Mouse (Mus musculus) heart, adult 2 months (tissue): ENCODE data around the gene Crb3. TPM values are rescaled to one million over a fixed set of nuclear protein-coding genes. Genes with fewer than 3 reads are reported as not detected.
A peak's percentile ranks its signal among the peaks of the same experiment; 100 is the strongest.

Source experiments
- DNase-seq, 2 experiments: peaks; one replicate each; pipeline ENCODE4 v3.0.0; 2021
- H3K27ac ChIP-seq: fragments of 200-600 bp; 2 replicates; pipeline ENCODE4 v1.8.1; 2022
- H3K27me3 ChIP-seq: fragments of 200-500 bp; 2 replicates; pipeline ENCODE4 v1.6.1; 2012; ENCODE audit warnings: mild to moderate bottlenecking, low read length, inconsistent platforms, mixed read lengths; ENCODE audit not compliant: control insufficient read depth, insufficient read depth
- H3K36me3 ChIP-seq: fragments of 200-500 bp; 2 replicates; pipeline ENCODE4 v1.6.1; 2012; ENCODE audit warnings: low read length, inconsistent platforms; ENCODE audit not compliant: control insufficient read depth, insufficient read depth
- H3K4me1 ChIP-seq: fragments of 200-500 bp; 2 replicates; pipeline ENCODE4 v1.6.1; 2011; ENCODE audit warnings: low read length; ENCODE audit not compliant: control insufficient read depth, insufficient read depth
- H3K4me3 ChIP-seq: fragments of 200-600 bp; 2 replicates; pipeline ENCODE4 v1.8.1; 2022
- H3K79me2 ChIP-seq: fragments of 200-500 bp; replicated peaks from 2 replicates; pipeline ENCODE4 v1.6.1; 2012; ENCODE audit warnings: mild to moderate bottlenecking, inconsistent platforms, low read length, moderate library complexity, mixed read lengths; ENCODE audit not compliant: control insufficient read depth, insufficient read depth
- H3K9ac ChIP-seq: fragments of 200-500 bp; 2 replicates; pipeline ENCODE4 v1.6.1; 2012; ENCODE audit warnings: low read depth, mild to moderate bottlenecking, control low read depth, inconsistent platforms, low read length, mixed read lengths
- CTCF ChIP-seq: fragments of 200-600 bp; IDR thresholded peaks from 2 replicates; pipeline ENCODE4 v1.8.1; 2022; ENCODE audit warnings: antibody characterized with exemption, mild to moderate bottlenecking, moderate library complexity
- EP300 ChIP-seq: fragments of 200-500 bp; IDR thresholded peaks from 2 replicates; pipeline ENCODE4 v1.6.1; 2011; ENCODE audit warnings: low read depth, low read length, control low read depth; ENCODE audit not compliant: insufficient read depth
- POLR2A ChIP-seq: fragments of 200-500 bp; IDR thresholded peaks from 2 replicates; pipeline ENCODE4 v1.6.1; 2011; ENCODE audit warnings: mild to moderate bottlenecking, low read depth, low read length, control low read depth; ENCODE audit not compliant: insufficient read depth
- WGBS: fragments of 180-500 bp; shearing (Covaris S2); methylation state at CpG from one replicate; pipeline ENCODE4 v1.1.7; 2018; 5-methylcytosine and 5-hydroxymethylcytosine counted together
- intact Hi-C: fragments of 180-260 bp; cut with DNase I; formaldehyde crosslinking; loops from one replicate; pipeline ENCODE4 v1.15.1; 2025
- polyA plus RNA-seq: library from polyadenylated mRNA; depleted of rRNA; stranded (reverse); fragments of >200 nt; gene quantifications from 2 replicates; pipeline ENCODE4 v1.2.3, GENCODE M21; 2012
- total RNA-seq, 2 experiments: library from RNA; stranded (reverse); gene quantifications; 2 replicates each; pipeline ENCODE4 v1.2.3; 2021

Gene Crb3
- total and polyA plus RNA-seq, 3 experiments, result 1.2 TPM; not detected in 2

DNA sequence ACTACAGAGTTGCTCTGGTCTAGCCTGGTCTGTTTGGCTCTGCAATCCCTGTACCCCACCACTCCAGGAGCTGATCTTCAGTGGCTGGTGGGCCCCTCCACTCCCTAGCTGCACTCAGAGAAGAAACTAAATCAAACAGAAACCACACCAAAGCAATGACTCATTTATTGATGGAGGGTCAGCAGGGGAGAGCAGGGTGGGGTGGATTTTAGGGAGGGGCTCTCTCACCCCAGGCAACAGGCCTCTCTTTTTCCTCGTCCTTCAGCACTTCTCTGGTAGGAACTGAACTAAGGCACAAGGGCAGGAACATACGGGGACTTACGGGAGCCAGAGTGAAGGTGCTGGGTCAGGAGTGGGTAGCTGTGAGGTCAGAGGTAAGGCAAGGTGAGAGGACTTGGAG is 21.0 kb downstream of the Crb3 start:
- H3K27ac ChIP-seq, result no peak overlapping the region
- H3K79me2 ChIP-seq, result no peaks in the 10 kb centered on the region
- H3K36me3 ChIP-seq, result no peaks in the 10 kb centered on the region
- TF ChIP-seq CTCF (no peak), POLR2A (no peak), EP300 (no peak)
- intact Hi-C loops, result no loop called here
- 80% methylated on average over 3 of the region's 3 CpGs for WGBS
- H3K4me1 ChIP-seq, result no peaks in the 10 kb centered on the region; the same call in 1 of the 2 replicates
- no peak overlapping the region for H3K4me3 ChIP-seq
- H3K9ac ChIP-seq, result no peak overlapping the region
- H3K27me3 ChIP-seq, result no peaks in the 10 kb centered on the region
- DNase-seq, result no peak

DNA sequence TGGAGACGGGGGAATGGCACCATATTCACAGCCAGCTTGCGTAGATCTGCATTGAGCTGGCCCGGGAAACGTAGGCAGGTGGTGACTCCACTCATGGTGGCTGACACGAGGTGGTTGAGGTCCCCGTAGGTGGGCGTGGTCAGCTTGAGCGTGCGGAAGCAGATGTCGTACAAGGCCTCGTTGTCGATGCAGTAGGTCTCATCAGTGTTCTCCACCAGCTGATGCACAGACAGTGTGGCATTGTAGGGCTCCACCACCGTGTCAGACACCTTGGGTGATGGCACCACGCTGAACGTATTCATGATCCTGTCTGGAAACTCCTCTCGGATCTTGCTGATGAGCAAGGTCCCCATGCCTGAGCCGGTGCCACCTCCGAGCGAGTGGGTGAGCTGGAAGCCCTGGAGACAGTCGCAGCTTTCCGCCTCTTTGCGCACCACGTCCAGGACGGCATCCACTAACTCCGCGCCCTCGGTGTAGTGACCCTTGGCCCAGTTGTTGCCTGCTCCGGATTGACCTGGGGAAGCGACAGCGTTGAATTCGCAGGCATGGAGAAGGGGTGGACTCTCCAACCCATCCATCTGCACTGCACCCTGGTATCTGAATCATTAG is 22.4 kb downstream of the Crb3 start:
- Histone ChIP-seq H3K4me1 (no peaks in the 10 kb centered on the region; the same call in 1 of the 2 replicates), H3K27me3 (no peaks in the 10 kb centered on the region; the same call in 1 of the 2 replicates), H3K79me2 (no peaks in the 10 kb centered on the region), H3K4me3 (no peak overlapping the region), H3K36me3 (no peaks in the 10 kb centered on the region), H3K9ac (no peak overlapping the region), H3K27ac (no peak overlapping the region)
- no peak for DNase-seq
- TF ChIP-seq EP300 (no peak), POLR2A (no peak), CTCF (no peak)
- WGBS, result 92% methylated on average over 31 of the region's 31 CpGs
- intact Hi-C loops, result no loop called here

DNA sequence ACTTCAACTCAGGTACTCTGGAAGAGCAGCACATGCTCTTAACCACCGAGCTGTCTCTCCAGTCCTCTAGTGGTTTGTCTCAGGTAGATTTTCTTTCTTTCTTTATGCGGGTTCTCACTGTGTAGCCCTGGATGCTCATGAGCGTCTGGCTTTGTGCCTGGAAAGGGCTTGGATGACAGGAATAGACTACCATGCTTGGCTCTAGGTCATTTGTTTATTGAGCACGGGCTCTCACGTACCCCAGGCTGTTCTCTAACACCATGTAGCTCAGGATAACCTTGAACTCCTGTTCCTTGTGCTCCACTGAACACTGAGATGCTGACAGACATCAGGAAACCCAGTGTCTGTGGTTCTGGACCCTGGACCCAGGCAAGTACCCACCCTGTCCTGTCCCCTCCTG is 23.6 kb downstream of the Crb3 start:
- H3K36me3 ChIP-seq, result no peaks in the 10 kb centered on the region
- TF ChIP-seq CTCF (no peak), EP300 (no peak), POLR2A (no peak)
- no peak overlapping the region for H3K9ac ChIP-seq
- no peak overlapping the region for H3K27ac ChIP-seq
- H3K4me1 ChIP-seq, result no peaks in the 10 kb centered on the region; the same call in 1 of the 2 replicates
- no peaks in the 10 kb centered on the region for H3K79me2 ChIP-seq
- no peak overlapping the region for H3K4me3 ChIP-seq
- no peak for DNase-seq
- intact Hi-C loops, result no loop called here
- 69% methylated on average over 5 of the region's 5 CpGs for WGBS
- no peaks in the 10 kb centered on the region; the same call in 1 of the 2 replicates for H3K27me3 ChIP-seq

DNA sequence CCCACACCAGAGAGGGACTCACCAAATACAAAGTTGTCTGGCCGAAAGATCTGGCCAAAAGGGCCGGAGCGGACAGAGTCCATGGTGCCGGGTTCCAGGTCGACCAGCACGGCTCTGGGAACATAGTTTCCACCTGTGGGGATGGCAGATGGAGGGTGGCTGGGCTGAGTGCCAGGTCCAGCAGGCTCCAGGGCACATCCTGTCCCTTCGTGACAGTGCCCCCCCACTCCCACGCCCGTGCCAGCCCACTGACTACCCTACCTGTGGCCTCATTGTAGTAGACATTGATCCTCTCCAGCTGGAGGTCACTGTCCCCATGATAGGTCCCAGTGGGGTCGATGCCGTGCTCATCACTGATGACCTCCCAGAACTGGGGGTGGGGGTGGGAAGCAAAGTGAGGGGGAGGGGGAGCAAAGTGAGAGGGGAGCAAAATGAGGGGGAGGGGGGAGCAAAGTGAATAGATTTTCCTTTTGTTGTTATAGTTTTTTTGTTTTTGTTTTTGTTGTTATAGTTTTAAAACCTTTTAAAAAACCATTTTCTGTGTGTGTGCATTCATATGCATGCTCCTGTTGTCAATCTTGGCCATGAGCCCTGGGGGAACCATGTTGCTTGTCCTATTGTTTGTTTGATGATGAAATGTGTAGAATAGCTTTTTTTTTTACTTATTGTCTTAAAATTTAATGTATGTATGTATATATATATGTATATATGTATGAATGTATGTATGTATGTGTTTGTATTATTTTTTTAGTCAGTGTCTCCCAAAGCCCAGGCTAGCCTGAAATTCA is 27.3 kb downstream of the Crb3 start:
- intact Hi-C loops, result no loop called here
- Histone ChIP-seq H3K4me1 (no peaks in the 10 kb centered on the region), H3K27me3 (no peaks in the 10 kb centered on the region; the same call in 1 of the 2 replicates), H3K9ac (no peak overlapping the region), H3K79me2 (no peaks in the 10 kb centered on the region), H3K27ac (no peak overlapping the region), H3K36me3 (no peaks in the 10 kb centered on the region), H3K4me3 (no peak overlapping the region)
- no peak for DNase-seq
- 80% methylated on average over 11 of the region's 11 CpGs for WGBS
- TF ChIP-seq CTCF, result no peak
- TF ChIP-seq EP300, result no peak
- no peak for TF ChIP-seq POLR2A

DNA sequence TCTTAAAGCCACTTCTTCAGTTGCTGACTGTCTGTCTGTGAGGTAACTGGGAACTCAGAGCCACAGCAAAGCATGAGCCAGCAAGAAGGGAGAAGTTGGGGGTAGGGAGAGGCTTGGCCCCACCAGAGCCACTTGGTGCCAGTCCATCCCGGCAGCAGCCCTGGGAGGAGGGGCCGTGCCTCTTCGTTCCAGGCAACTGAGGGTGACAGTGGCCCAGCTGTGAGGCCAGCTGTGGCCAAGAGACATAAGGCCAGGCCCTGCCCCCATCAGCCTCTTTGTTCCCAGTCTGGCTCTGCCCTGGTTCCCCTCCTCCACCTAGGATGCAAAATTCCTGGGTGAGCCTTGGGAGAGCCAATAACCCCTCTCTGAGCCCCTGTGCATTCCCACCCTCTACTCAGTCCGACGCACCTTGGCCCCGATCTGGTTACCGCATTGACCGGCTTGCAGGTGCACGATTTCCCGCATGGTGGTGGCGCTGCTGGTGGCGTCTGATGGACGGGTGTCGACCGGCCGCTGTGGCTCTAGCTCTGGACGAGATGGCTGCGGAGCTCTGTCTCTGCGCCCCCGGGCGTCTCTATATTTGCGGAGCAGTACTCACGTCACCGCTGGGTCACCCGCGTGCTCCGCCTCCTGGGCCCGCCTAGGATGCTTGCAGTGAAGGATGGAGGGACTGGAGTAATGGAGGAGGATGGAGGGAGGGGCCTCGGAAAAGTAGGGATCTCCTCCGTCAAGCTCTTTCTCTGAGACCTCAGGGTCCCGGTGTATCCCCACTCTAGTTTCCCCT is 28.3 kb downstream of the Crb3 start, which contains the start of gene Tubb4a:
Tubb4a (minus strand) TSS at position 734 of the 784 bp plus-strand sequence.
- intact Hi-C loops, result no loop called here
- Histone ChIP-seq H3K4me1 (no peaks in the 10 kb centered on the region), H3K36me3 (no peaks in the 10 kb centered on the region), H3K4me3 (peak within 1 kb of the TSS; percentile 27; the same call in 1 of the 2 replicates), H3K27ac (no peak within 1 kb of the TSS), H3K27me3 (no peaks in the 10 kb centered on the region; the same call in 1 of the 2 replicates), H3K9ac (no peak within 1 kb of the TSS), H3K79me2 (no peaks in the 10 kb centered on the region)
- 4% methylated on average over 31 of the region's 31 CpGs for WGBS
- DNase-seq, result peak; percentile 45 to 58
- TF ChIP-seq EP300, result no peak
- peak; percentile 56 for TF ChIP-seq POLR2A
